Mouse (Mus musculus): ENCODE measurements at regions not wholly inside any gene's neighbourhood (a gene's known extent, or its start where the extent isn't known, plus 50 kb on each side); places are given as distances from the start of the nearest gene placed in this dataset. TPM values are rescaled to one million over a fixed set of nuclear protein-coding genes. Genes with fewer than 3 reads are reported as not detected.

Small RNAs in the stretch of these regions (microRNA-seq; reads per million reads assigned to microRNA genes)
- not detected for gene Mir133a-2
- gene Mir1a-1: not detected
